Mouse (Mus musculus) intestine, embryonic 16.5 days (tissue): ENCODE measurements at regions not wholly inside any gene's neighbourhood (a gene's known extent, or its start where the extent isn't known, plus 50 kb on each side); places are given as distances from the start of the nearest gene placed in this dataset.
A peak's percentile ranks its signal among the peaks of the same experiment; 100 is the strongest.

ENCODE experiments used
- ATAC-seq: fragments of 200-750 bp; cut with Nextera tagmentation; 2 replicates; pipeline ENCODE4 v1.8.0; 2017; ENCODE audit warnings: moderate TSS enrichment, moderate library complexity
- H3K27ac ChIP-seq: fragments of 300-500 bp; sonication (generic); 2 replicates; pipeline ENCODE4 v1.5.1; 2014; ENCODE audit warnings: mild to moderate bottlenecking, low read length
- H3K27me3 ChIP-seq: fragments of 300-500 bp; sonication (generic); replicated peaks from 2 replicates; pipeline ENCODE4 v1.6.1; 2014; ENCODE audit warnings: low read length, control low read depth, mixed read lengths; ENCODE audit not compliant: control insufficient read depth, insufficient read depth
- H3K36me3 ChIP-seq: fragments of 300-500 bp; sonication (generic); 2 replicates; pipeline ENCODE4 v1.6.1; 2014; ENCODE audit warnings: low read length, control low read depth; ENCODE audit not compliant: control insufficient read depth, insufficient read depth
- H3K4me1 ChIP-seq: fragments of 300-500 bp; sonication (generic); 2 replicates; pipeline ENCODE4 v1.6.1; 2014; ENCODE audit warnings: low read length, control low read depth, mixed read lengths; ENCODE audit not compliant: control insufficient read depth, insufficient read depth
- H3K4me2 ChIP-seq: fragments of 300-500 bp; sonication (generic); 2 replicates; pipeline ENCODE4 v1.6.1; 2014; ENCODE audit warnings: low read depth, low read length, control low read depth
- H3K4me3 ChIP-seq: fragments of 300-500 bp; sonication (generic); 2 replicates; pipeline ENCODE4 v1.5.1; 2014; ENCODE audit warnings: mild to moderate bottlenecking, low read length
- H3K9ac ChIP-seq: fragments of 300-500 bp; sonication (generic); 2 replicates; pipeline ENCODE4 v1.6.1; 2014; ENCODE audit warnings: low read depth, low read length
- H3K9me3 ChIP-seq: fragments of 300-500 bp; sonication (generic); 2 replicates; pipeline ENCODE4 v1.6.1; 2016; ENCODE audit warnings: low read length, control low read depth; ENCODE audit not compliant: control insufficient read depth
- WGBS: fragments of 180-500 bp; shearing (Covaris S2); extraction: QIAGEN DNeasy Blood & Tissue Kit; methylation state at CpG from one replicate; pipeline ENCODE4 v1.1.7; 2014; 5-methylcytosine and 5-hydroxymethylcytosine counted together

GRCm38 (mm10) chr17:79509957-79510710, 101.5 kb upstream of the Rmdn2 start:
- 56% methylated on average over 11 of the region's 11 CpGs for WGBS
- no peaks in the 10 kb centered on the region for H3K9me3 ChIP-seq
- H3K36me3 ChIP-seq: no peaks in the 10 kb centered on the region
- H3K27me3 ChIP-seq: no peaks in the 10 kb centered on the region
- no peak overlapping the region for H3K4me2 ChIP-seq
- no peak overlapping the region for H3K27ac ChIP-seq
- H3K4me1 ChIP-seq: peaks cover 4% of the 10 kb centered on the region; the same call in 1 of the 2 replicates
- no peak for ATAC-seq
- H3K4me3 ChIP-seq: no peak overlapping the region
- H3K9ac ChIP-seq: no peak overlapping the region

- no peak for ATAC-seq
- Histone ChIP-seq H3K27me3 (no peaks in the 10 kb centered on the region), H3K9ac (no peak overlapping the region), H3K4me3 (no peak overlapping the region), H3K4me1 (peaks cover 4% of the 10 kb centered on the region; the same call in 1 of the 2 replicates), H3K9me3 (no peaks in the 10 kb centered on the region), H3K36me3 (no peaks in the 10 kb centered on the region), H3K27ac (no peak overlapping the region), H3K4me2 (no peak overlapping the region)
- WGBS: 78% methylated on average over 9 of the region's 9 CpGs
These were observed 100.4 kb upstream of the Rmdn2 start for GRCm38 (mm10) chr17:79511218-79511617.

GRCm38 (mm10) chr17:79514076-79514475, 97.6 kb upstream of the Rmdn2 start:
- Histone ChIP-seq H3K9ac (0 out of 2 replicates have a peak overlapping the region, but pooled peaks have one; percentile 12), H3K4me2 (no peak overlapping the region), H3K27ac (no peak overlapping the region), H3K27me3 (no peaks in the 10 kb centered on the region), H3K4me1 (peaks cover 4% of the 10 kb centered on the region; the same call in 1 of the 2 replicates), H3K36me3 (no peaks in the 10 kb centered on the region), H3K9me3 (no peaks in the 10 kb centered on the region), H3K4me3 (no peak overlapping the region)
- 78% methylated on average over 7 of the region's 7 CpGs for WGBS
- no peak for ATAC-seq

GRCm38 (mm10) chr17:79518185-79518584, 93.5 kb upstream of the Rmdn2 start:
- H3K9me3 ChIP-seq: no peaks in the 10 kb centered on the region
- H3K4me1 ChIP-seq: no peaks in the 10 kb centered on the region; the same call in 1 of the 2 replicates
- no peak overlapping the region for H3K9ac ChIP-seq
- H3K4me3 ChIP-seq: no peak overlapping the region
- no peak overlapping the region for H3K27ac ChIP-seq
- no peak overlapping the region for H3K4me2 ChIP-seq
- 55% methylated on average over 3 of the region's 3 CpGs for WGBS
- H3K27me3 ChIP-seq: no peaks in the 10 kb centered on the region
- H3K36me3 ChIP-seq: no peaks in the 10 kb centered on the region
- no peak for ATAC-seq

- Histone ChIP-seq H3K27me3 (no peaks in the 10 kb centered on the region), H3K4me1 (no peaks in the 10 kb centered on the region; the same call in 1 of the 2 replicates), H3K4me2 (no peak overlapping the region), H3K9me3 (no peaks in the 10 kb centered on the region), H3K4me3 (no peak overlapping the region), H3K9ac (no peak overlapping the region), H3K36me3 (no peaks in the 10 kb centered on the region), H3K27ac (no peak overlapping the region)
- ATAC-seq: no peak
- WGBS: 85% methylated on average over 5 of the region's 5 CpGs
These were observed 93.0 kb upstream of the Rmdn2 start for GRCm38 (mm10) chr17:79518696-79519095.

- WGBS: 71% methylated on average over 4 of the region's 4 CpGs
- H3K9ac ChIP-seq: no peak overlapping the region
- H3K36me3 ChIP-seq: no peaks in the 10 kb centered on the region
- H3K27ac ChIP-seq: no peak overlapping the region
- H3K4me1 ChIP-seq: no peaks in the 10 kb centered on the region; the same call in 1 of the 2 replicates
- H3K4me3 ChIP-seq: no peak overlapping the region
- no peaks in the 10 kb centered on the region for H3K9me3 ChIP-seq
- ATAC-seq: no peak
- H3K27me3 ChIP-seq: no peaks in the 10 kb centered on the region
- no peak overlapping the region for H3K4me2 ChIP-seq
These were observed 92.3 kb upstream of the Rmdn2 start for GRCm38 (mm10) chr17:79519356-79519755.

- ATAC-seq: no peak
- Histone ChIP-seq H3K4me2 (no peak overlapping the region), H3K27ac (no peak overlapping the region), H3K9ac (no peak overlapping the region), H3K4me1 (no peaks in the 10 kb centered on the region; the same call in 1 of the 2 replicates), H3K36me3 (no peaks in the 10 kb centered on the region), H3K27me3 (no peaks in the 10 kb centered on the region), H3K4me3 (no peak overlapping the region), H3K9me3 (no peaks in the 10 kb centered on the region)
- WGBS: 83% methylated on average over 5 of the region's 5 CpGs
These were observed 91.4 kb upstream of the Rmdn2 start for GRCm38 (mm10) chr17:79520283-79520682.

- no peak overlapping the region; the same call in 1 of the 2 replicates for H3K4me2 ChIP-seq
- WGBS: 61% methylated on average over 7 of the region's 7 CpGs
- no peaks in the 10 kb centered on the region for H3K9me3 ChIP-seq
- H3K27ac ChIP-seq: no peak overlapping the region
- ATAC-seq: peak; percentile 58
- H3K36me3 ChIP-seq: no peaks in the 10 kb centered on the region
- H3K9ac ChIP-seq: no peak overlapping the region
- H3K27me3 ChIP-seq: no peaks in the 10 kb centered on the region
- no peaks in the 10 kb centered on the region; the same call in 1 of the 2 replicates for H3K4me1 ChIP-seq
- no peak overlapping the region for H3K4me3 ChIP-seq
These were observed 90.0 kb upstream of the Rmdn2 start for GRCm38 (mm10) chr17:79521691-79522090.

GRCm38 (mm10) chr17:79523230-79523629, 88.4 kb upstream of the Rmdn2 start:
- 82% methylated on average over 3 of the region's 3 CpGs for WGBS
- no peak overlapping the region for H3K4me3 ChIP-seq

More at GRCm38 (mm10) chr17:79523230-79523629, 88.4 kb upstream of the Rmdn2 start:
- H3K4me2 ChIP-seq: no peak overlapping the region
- no peaks in the 10 kb centered on the region for H3K27me3 ChIP-seq
- ATAC-seq: no peak
- no peaks in the 10 kb centered on the region; the same call in 1 of the 2 replicates for H3K4me1 ChIP-seq
- H3K36me3 ChIP-seq: no peaks in the 10 kb centered on the region
- no peak overlapping the region for H3K27ac ChIP-seq
- H3K9ac ChIP-seq: no peak overlapping the region
- no peaks in the 10 kb centered on the region for H3K9me3 ChIP-seq
